Mouse (Mus musculus): ENCODE measurements around the gene Pgp. TPM values are rescaled to one million over a fixed set of nuclear protein-coding genes. Genes with fewer than 3 reads are reported as not detected.

Pgp gene
- polyA plus RNA-seq (2017; shearing (Covaris generic)) = 10 to 100 TPM; 40.8 to 46.2 TPM

GRCm38 (mm10) chr17:24469910-24470602 lies at the start of gene Pgp, which contains the start of gene E4f1:
Pgp (plus strand) TSS chr17:24470392.
E4f1 (minus strand) TSS chr17:24470313.

DNA sequence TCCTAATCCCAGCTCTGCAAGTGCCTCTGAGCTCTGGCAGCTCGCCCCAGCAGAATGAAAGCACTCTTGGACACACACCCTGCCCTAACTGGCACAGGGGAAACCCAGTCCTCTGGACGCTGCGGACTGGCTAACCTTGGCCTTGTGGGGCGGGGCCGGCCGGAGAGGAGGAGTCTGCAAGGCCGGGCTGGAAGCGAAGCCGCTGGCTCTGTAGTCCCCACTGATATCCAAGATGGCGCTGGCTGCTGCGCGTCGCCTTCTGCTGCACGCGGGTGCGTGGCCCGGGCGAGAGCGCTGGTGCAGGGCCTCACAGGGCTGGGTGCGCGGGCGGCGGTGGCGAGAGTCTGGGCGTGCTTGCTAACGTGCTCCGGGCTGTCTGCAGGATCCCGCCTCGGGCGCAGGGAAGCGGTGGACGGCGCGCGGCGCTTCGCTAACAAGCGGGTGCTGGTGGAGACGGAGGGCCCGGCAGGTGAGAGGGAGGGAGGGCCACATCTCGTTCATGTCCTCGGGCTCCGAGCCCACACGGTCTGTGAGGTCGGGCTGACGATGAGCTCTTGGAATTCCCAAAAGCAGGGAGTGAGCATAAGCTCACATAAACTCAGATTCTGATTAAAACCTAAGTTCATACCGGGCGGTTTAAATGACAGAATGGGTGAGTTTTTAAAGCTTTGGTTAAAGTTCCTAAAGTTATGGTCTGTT lies 43.6 kb upstream of the Pgp start, which contains the start of gene Eci1:
Gene Eci1 (plus strand): TSS at position 171 of the 699 bp plus-strand sequence.

GRCm38 (mm10) chr17:24442632-24443155 lies 27.5 kb upstream of the Pgp start, which contains the start of gene Dnase1l2:
Dnase1l2 (minus strand) TSS chr17:24443105.

GRCm38 (mm10) chr17:24473612-24474275 lies 3.6 kb downstream of the Pgp start, which contains the start of gene Bricd5:
Bricd5 (plus strand) TSS chr17:24473884.

DNA sequence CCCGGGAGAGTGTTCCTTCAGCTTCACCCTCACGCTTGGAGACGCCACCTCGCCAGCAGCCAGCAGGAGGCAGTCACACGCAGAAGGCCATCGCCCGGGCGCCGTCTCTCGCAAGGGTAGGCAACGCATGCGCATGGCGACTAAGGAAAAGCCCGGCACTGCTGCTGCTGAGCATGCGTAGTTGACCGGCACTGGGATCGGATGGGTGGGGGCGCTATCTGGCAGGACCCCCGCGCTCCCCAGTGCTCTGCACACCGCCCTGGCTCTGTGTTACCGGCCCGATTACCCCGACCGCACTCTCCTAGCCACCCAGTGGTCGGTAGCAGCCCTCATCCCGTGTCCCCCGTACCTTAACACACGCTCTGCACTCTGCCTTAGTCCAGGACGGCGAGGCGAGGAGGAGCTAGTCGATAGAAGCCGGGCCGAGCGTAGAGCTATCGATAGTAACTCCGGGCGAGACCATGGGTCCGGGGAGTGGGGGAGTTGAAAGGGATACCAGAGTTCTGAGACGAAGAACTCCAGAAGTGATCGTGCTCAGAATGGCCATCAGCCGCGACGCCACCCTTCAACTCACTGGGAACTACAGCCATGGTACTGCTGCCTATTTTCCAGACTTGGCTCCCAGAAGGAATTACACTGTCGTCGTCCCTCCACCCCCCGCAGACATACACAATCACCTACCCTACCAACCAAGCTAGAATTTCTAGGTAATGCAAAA lies 8.6 kb downstream of the Pgp start, which contains the start of gene Mlst8:
Gene Mlst8 (minus strand): TSS at position 416 of the 718 bp plus-strand sequence.

GRCm38 (mm10) chr17:24488186-24488661 lies 18.0 kb downstream of the Pgp start, which contains the start of gene Caskin1:
Caskin1 (plus strand) TSS chr17:24488601.

Other genes with a start within 250 kb of the Pgp start
- gene Tedc2, start 249.5 kb upstream of the Pgp start, polyA plus RNA-seq (2017; shearing (Covaris generic)) = 1 to 10 TPM; 3.5 to 4.6 TPM
- 1 to 10 TPM; 7.7 to 8.0 TPM for gene Ccnf, start 218.9 kb upstream of the Pgp start, polyA plus RNA-seq (2017; shearing (Covaris generic))
- under 1 TPM in 1 of 2 experiments, not detected in 1; 0.20 TPM for gene Abca17, start 119.3 kb upstream of the Pgp start, polyA plus RNA-seq (2017; shearing (Covaris generic))
- 10 to 100 TPM; 11.1 to 24.7 TPM for gene Abca3, start 118.4 kb upstream of the Pgp start, polyA plus RNA-seq (2017; shearing (Covaris generic))
- 100 to 1,000 TPM; 176 to 205 TPM for gene Rnps1, start 55.8 kb upstream of the Pgp start, polyA plus RNA-seq (2017; shearing (Covaris generic))
- 10 to 100 TPM; 55.9 to 97.4 TPM for gene Eci1, start 43.8 kb upstream of the Pgp start, polyA plus RNA-seq (2017; shearing (Covaris generic))
- 1 to 10 TPM; 1.7 to 4.9 TPM for gene Dnase1l2, start 27.3 kb upstream of the Pgp start, polyA plus RNA-seq (2017; shearing (Covaris generic))
- 10 to 100 TPM; 70.0 to 73.0 TPM for gene E4f1, start 79 bp upstream of the Pgp start, polyA plus RNA-seq (2017; shearing (Covaris generic))
- gene Bricd5, start 3.5 kb downstream of the Pgp start, polyA plus RNA-seq (2017; shearing (Covaris generic)) = not detected
- gene Mlst8, start 8.7 kb downstream of the Pgp start, polyA plus RNA-seq (2017; shearing (Covaris generic)) = 10 to 100 TPM; 21.0 to 27.6 TPM
- under 1 TPM; 0.12 to 0.76 TPM for gene Caskin1, start 18.2 kb downstream of the Pgp start, polyA plus RNA-seq (2017; shearing (Covaris generic))
- 10 to 100 TPM; 64.2 to 74.9 TPM for gene Traf7, start 57.5 kb downstream of the Pgp start, polyA plus RNA-seq (2017; shearing (Covaris generic))
- gene Rab26, start 63.8 kb downstream of the Pgp start, polyA plus RNA-seq (2017; shearing (Covaris generic)) = 10 to 100 TPM in 1 of 2 experiments, 1 to 10 TPM in 1; 6.7 to 13.8 TPM
- 10 to 100 TPM; 25.4 to 40.3 TPM for gene Pkd1, start 79.4 kb downstream of the Pgp start, polyA plus RNA-seq (2017; shearing (Covaris generic))
- gene Tsc2, start 162.2 kb downstream of the Pgp start, polyA plus RNA-seq (2017; shearing (Covaris generic)) = 10 to 100 TPM; 29.8 to 34.8 TPM
- gene Nthl1, start 162.3 kb downstream of the Pgp start, polyA plus RNA-seq (2017; shearing (Covaris generic)) = 1 to 10 TPM; 3.1 to 6.3 TPM
- gene Slc9a3r2, start 179.9 kb downstream of the Pgp start, polyA plus RNA-seq (2017; shearing (Covaris generic)) = under 1 TPM in 1 of 2 experiments, not detected in 1; 0.45 TPM
- under 1 TPM in 1 of 2 experiments, not detected in 1; 0.35 TPM for gene Npw, start 188.1 kb downstream of the Pgp start, polyA plus RNA-seq (2017; shearing (Covaris generic))
- 10 to 100 TPM; 14.7 to 16.2 TPM for gene Zfp598, start 199.3 kb downstream of the Pgp start, polyA plus RNA-seq (2017; shearing (Covaris generic))
- gene Syngr3, start 219.6 kb downstream of the Pgp start, polyA plus RNA-seq (2017; shearing (Covaris generic)) = 1 to 10 TPM in 1 of 2 experiments, under 1 TPM in 1; 0.92 to 1.0 TPM
- 10 to 100 TPM; 34.1 to 41.6 TPM for gene Gfer, start 225.8 kb downstream of the Pgp start, polyA plus RNA-seq (2017; shearing (Covaris generic))
- gene Noxo1, start 225.8 kb downstream of the Pgp start, polyA plus RNA-seq (2017; shearing (Covaris generic)) = 1 to 10 TPM; 1.3 to 1.4 TPM
- 10 to 100 TPM; 50.5 to 56.8 TPM for gene Tbl3, start 237.3 kb downstream of the Pgp start, polyA plus RNA-seq (2017; shearing (Covaris generic))
- under 1 TPM; 0.18 to 0.50 TPM for gene Rnf151, start 247.7 kb downstream of the Pgp start, polyA plus RNA-seq (2017; shearing (Covaris generic))
- gene Rps2, start 247.7 kb downstream of the Pgp start, polyA plus RNA-seq (2017; shearing (Covaris generic)) = 1,000 to 10,000 TPM in 1 of 2 experiments, 100 to 1,000 TPM in 1; 636 to 1,022 TPM